Mouse (Mus musculus) layer of hippocampus, adult 8-10 months (tissue): ENCODE data around the gene Gm43738. TPM values are rescaled to one million over a fixed set of nuclear protein-coding genes. Genes with fewer than 3 reads are reported as not detected.

Experiments used
- DNase-seq, 2 experiments: peaks; one replicate each; pipeline ENCODE4 v3.0.0; 2022; ENCODE audit warnings: low spot score in 2 of 2
- total RNA-seq, 4 experiments: library from RNA; stranded (reverse); gene quantifications; 2 replicates each; pipeline ENCODE4 v1.2.4; 2022

Gm43738 gene
- under 1 TPM in 1 of 4 experiments, not detected in 3; 0.18 TPM for total RNA-seq

- DNase-seq, result no peak
Measured at GRCm38 (mm10) chr3:89100811-89101210, at the start of gene Gm43738. Gene Gm43738, minus strand, starts transcription at chr3:89101099.

- DNase-seq, result no peak
Measured at GRCm38 (mm10) chr3:89148567-89148966, 47.7 kb upstream of the Gm43738 start.

- DNase-seq, result no peak
Measured at GRCm38 (mm10) chr3:89147979-89148311, 47.0 kb upstream of the Gm43738 start.

GRCm38 (mm10) chr3:89147101-89147978 lies 46.4 kb upstream of the Gm43738 start:
- no peak for DNase-seq

GRCm38 (mm10) chr3:89145566-89145965 lies 44.7 kb upstream of the Gm43738 start:
- no peak for DNase-seq

- DNase-seq, result no peak
Measured at GRCm38 (mm10) chr3:89144821-89145220, 43.9 kb upstream of the Gm43738 start.

- no peak for DNase-seq
Measured at GRCm38 (mm10) chr3:89136365-89136764, 35.5 kb upstream of the Gm43738 start.

GRCm38 (mm10) chr3:89135958-89136357 lies 35.1 kb upstream of the Gm43738 start, which contains the start of gene Pklr:
Gene Pklr, plus strand, starts transcription at chr3:89136142.
- DNase-seq, result no peak

- DNase-seq, result no peak
Measured at GRCm38 (mm10) chr3:89133752-89134151, 32.9 kb upstream of the Gm43738 start.

GRCm38 (mm10) chr3:89133063-89133450 lies 32.2 kb upstream of the Gm43738 start:
- DNase-seq, result no peak

GRCm38 (mm10) chr3:89132285-89133062 lies 31.6 kb upstream of the Gm43738 start:
- peak; percentile 24 to 39 for DNase-seq

- DNase-seq, result peak; percentile 58 to 67
Measured at GRCm38 (mm10) chr3:89131816-89132215, 30.9 kb upstream of the Gm43738 start.

GRCm38 (mm10) chr3:89129908-89130307 lies 29.0 kb upstream of the Gm43738 start:
- no peak for DNase-seq

GRCm38 (mm10) chr3:89125981-89126380 lies 25.1 kb upstream of the Gm43738 start:
- DNase-seq, result no peak

- no peak for DNase-seq
Measured at GRCm38 (mm10) chr3:89124241-89124640, 23.3 kb upstream of the Gm43738 start.

GRCm38 (mm10) chr3:89123313-89123712 lies 22.4 kb upstream of the Gm43738 start:
- DNase-seq, result no peak

- no peak for DNase-seq
Measured at GRCm38 (mm10) chr3:89115522-89115921, 14.6 kb upstream of the Gm43738 start.

GRCm38 (mm10) chr3:89113058-89113457 lies 12.2 kb upstream of the Gm43738 start:
- no peak for DNase-seq

GRCm38 (mm10) chr3:89108146-89108545 lies 7.2 kb upstream of the Gm43738 start:
- DNase-seq, result no peak

- DNase-seq, result no peak
Measured at GRCm38 (mm10) chr3:89107545-89107944, 6.6 kb upstream of the Gm43738 start.

- DNase-seq, result no peak
Measured at GRCm38 (mm10) chr3:89106881-89107280, 6.0 kb upstream of the Gm43738 start.

- no peak for DNase-seq
Measured at GRCm38 (mm10) chr3:89103291-89103595, 2.3 kb upstream of the Gm43738 start.
